Mouse (Mus musculus): ENCODE results near the gene Itk. TPM values are rescaled to one million over a fixed set of nuclear protein-coding genes. Genes with fewer than 3 reads are reported as not detected.

The Itk gene
- polyA plus RNA-seq, 1 experiment, result 0.04 TPM

DNA sequence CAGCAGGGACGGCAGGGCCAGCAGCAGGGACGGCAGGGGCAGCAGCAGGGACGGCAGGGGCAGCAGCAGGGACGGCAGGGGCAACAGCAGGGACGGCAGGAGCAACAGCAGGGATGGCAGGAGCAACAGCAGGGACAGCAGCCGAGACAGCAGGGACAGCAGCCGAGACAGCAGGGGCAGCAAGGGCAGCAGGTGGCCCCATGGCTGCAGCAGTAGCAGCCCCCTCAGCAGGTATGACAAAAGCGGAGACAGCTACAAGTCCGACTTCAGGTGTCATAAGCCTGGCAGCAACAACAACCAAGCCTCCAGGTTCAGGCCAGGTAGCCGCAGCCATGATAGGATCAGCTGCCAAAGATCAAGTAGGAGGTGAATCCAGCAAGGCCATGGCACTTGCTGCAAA, 17.4 kb upstream of the Itk start:
- no peak for DNase-seq (ENCODE audit: low read depth)
- TF ChIP-seq CTCF (IDR thresholded peaks at IDR 0.05; ENCODE audit: borderline replicate concordance, extremely low read depth, insufficient read depth, insufficient read length) (no peak), POLR2A (IDR thresholded peaks at IDR 0.05; ENCODE audit: borderline replicate concordance, extremely low read depth, insufficient read depth, insufficient read length, poor library complexity, severe bottlenecking) (no peak)

DNA sequence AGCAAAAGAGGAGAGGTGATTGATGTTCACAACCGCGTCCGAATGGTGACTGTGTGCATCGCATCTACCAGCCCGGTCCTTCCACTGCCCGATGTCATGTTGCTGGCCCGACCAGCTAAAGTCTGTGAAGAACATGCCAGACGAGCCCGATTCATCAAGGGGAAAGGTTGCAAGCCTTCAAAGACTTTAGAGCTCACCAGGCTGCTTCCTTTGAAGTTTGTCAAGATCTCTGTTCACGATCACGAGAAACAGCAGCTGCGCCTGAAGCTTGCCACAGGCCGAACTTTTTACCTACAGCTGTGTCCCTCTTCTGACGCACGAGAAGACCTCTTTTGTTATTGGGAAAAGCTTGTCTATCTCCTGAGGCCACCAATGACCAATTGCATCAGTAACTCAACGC, 15.7 kb upstream of the Itk start:
- DNase-seq (ENCODE audit: low read depth), result no peak
- TF ChIP-seq POLR2A (IDR thresholded peaks at IDR 0.05; ENCODE audit: borderline replicate concordance, extremely low read depth, insufficient read depth, insufficient read length, poor library complexity, severe bottlenecking) (no peak), CTCF (IDR thresholded peaks at IDR 0.05; ENCODE audit: borderline replicate concordance, extremely low read depth, insufficient read depth, insufficient read length) (no peak)

DNA sequence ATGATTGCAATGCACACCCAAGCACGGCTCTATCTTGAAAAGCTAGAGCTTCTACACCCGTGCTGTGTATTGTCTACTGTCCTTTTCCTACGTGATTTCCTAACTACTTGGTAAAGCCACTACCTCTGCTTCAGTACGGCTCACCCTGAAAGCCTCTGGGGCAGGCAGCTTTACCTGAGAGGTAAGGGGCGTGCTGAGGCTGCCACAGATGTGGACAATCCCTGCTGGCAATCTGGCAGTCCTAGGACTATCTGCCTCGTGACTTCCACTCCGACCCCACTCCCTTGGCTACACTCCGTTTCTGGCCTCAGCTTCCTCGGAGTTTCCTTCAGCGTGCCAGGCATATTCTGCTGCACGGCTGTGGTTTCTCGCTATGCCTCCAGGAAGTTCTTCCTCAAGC, 12.2 kb upstream of the Itk start:
- TF ChIP-seq POLR2A (IDR thresholded peaks at IDR 0.05; ENCODE audit: borderline replicate concordance, extremely low read depth, insufficient read depth, insufficient read length, poor library complexity, severe bottlenecking), result no peak
- no peak for TF ChIP-seq CTCF (IDR thresholded peaks at IDR 0.05; ENCODE audit: borderline replicate concordance, extremely low read depth, insufficient read depth, insufficient read length)
- no peak for DNase-seq (ENCODE audit: low read depth)

DNA sequence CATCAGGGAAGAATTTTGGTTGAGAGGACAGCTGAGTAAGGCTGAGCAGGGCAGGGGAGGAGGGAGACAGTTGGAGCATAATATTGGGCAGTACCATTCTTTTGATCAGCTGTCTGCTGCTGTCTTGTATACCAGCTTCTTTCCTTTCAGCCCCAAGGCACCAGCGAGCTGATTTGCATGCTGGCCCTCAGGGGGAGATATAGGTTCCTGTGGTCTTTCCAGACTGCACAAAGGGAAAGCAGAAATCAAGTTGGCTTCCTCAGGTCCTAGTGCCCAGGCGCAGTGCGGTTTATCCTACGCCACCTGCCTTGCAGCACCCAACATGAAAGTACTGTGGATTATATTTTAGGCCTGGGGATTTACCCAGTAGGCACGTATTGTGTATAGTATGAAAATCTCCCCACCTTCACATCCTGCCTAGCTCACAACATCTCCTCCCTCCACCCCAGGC, 9.6 kb upstream of the Itk start:
- DNase-seq (ENCODE audit: low read depth), result peak; percentile 31
- TF ChIP-seq POLR2A (IDR thresholded peaks at IDR 0.05; ENCODE audit: borderline replicate concordance, extremely low read depth, insufficient read depth, insufficient read length, poor library complexity, severe bottlenecking) (no peak), CTCF (IDR thresholded peaks at IDR 0.05; ENCODE audit: borderline replicate concordance, extremely low read depth, insufficient read depth, insufficient read length) (no peak)

DNA sequence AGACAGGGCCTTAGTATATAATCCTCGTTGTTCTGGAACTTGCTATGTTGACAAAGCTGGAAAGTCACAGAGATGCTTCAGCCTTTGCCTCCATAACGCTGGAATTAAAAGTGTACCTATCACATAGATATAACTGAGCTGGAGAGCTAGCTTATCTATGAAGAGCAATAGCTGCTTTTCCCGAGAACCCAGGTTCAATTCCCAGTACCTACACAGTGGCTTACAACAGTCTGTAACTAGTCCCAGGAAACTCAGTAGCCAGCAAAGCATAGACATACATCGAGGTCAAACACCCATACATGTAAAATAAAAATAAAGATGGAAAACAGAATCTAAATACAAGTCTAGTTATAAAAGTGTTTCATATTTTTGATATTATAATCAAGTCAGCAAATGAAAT, 9.2 kb upstream of the Itk start:
- TF ChIP-seq CTCF (IDR thresholded peaks at IDR 0.05; ENCODE audit: borderline replicate concordance, extremely low read depth, insufficient read depth, insufficient read length) (no peak), POLR2A (IDR thresholded peaks at IDR 0.05; ENCODE audit: borderline replicate concordance, extremely low read depth, insufficient read depth, insufficient read length, poor library complexity, severe bottlenecking) (no peak)
- DNase-seq (ENCODE audit: low read depth), result no peak

DNA sequence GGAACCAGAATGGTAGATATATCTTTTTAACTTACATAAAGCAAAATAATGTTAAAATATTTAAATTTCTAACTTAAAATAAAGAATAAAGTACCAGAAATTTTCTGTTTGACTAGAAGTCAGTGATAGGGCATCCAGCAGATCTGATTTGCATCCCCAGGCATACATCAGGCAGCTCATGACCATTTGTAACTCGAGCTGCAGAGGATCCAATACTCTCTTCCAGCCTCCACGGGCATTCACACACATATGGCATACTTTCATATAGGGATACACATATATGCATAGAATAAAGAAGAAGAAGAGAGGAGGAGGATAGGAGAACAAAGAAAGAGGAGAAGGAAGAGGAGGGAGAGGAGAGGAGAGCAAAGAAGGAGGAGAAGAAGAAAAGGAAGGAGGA, 8.6 kb upstream of the Itk start:
- no peak for DNase-seq (ENCODE audit: low read depth)
- TF ChIP-seq POLR2A (IDR thresholded peaks at IDR 0.05; ENCODE audit: borderline replicate concordance, extremely low read depth, insufficient read depth, insufficient read length, poor library complexity, severe bottlenecking), result no peak

DNA sequence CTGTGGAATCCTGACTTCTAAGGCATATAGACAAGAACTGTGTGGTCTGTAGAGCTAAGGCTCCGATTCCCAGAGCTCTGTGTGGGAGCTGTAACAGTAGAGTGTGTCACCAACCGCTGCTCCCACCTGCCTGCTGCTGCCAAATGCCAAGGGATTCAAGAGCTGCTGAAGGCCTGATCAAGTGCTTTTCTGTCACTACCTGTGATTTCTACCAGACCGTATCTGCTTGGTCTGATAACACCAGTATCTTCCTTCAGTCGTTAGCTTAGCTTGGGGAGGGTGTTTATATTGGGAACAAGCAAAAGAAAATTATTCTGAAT, 7.5 kb upstream of the Itk start:
- TF ChIP-seq CTCF (IDR thresholded peaks at IDR 0.05; ENCODE audit: borderline replicate concordance, extremely low read depth, insufficient read depth, insufficient read length) (no peak), POLR2A (IDR thresholded peaks at IDR 0.05; ENCODE audit: borderline replicate concordance, extremely low read depth, insufficient read depth, insufficient read length, poor library complexity, severe bottlenecking) (no peak)

DNA sequence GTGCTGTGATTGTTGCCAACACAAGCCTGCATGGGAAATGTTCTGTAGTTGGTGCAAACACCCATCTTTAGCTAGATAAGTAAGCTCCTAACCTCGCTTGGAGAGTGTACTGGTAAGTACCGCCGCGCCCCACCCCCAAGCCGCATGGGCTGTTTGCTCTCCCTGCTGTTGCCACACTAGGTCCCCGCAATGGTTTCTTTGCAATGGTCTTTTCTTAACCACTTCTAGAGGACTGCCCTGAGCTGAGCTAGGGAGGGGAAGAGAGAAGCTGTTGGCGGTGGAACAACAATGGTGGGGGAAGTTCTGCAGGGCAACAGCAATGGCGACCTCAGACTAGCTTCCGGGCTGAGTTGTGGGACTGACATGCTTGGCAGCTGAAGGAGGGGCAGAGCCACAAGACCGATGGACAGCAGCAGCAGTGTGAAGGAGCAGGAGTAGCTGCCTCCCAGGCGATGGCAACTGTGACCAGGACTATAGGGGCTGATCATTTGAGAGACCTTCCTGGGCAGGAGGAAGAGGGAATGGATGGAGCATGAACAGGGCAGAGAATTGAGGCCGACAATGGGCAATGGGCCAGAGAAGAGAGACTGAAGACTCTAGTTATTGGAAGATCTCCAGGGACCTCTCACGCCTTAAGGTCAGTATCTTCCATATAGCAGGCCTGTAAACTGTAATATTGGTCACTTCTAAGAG, 7.0 kb upstream of the Itk start, which contains the start of gene Fam71b:
TSS of gene Fam71b (plus strand) at position 393 of the 693 bp plus-strand sequence.
- DNase-seq (ENCODE audit: low read depth), result no peak
- TF ChIP-seq CTCF (IDR thresholded peaks at IDR 0.05; ENCODE audit: borderline replicate concordance, extremely low read depth, insufficient read depth, insufficient read length), result no peak
- no peak for TF ChIP-seq POLR2A (IDR thresholded peaks at IDR 0.05; ENCODE audit: borderline replicate concordance, extremely low read depth, insufficient read depth, insufficient read length, poor library complexity, severe bottlenecking)

More for the DNA sequence above, 7.5 kb upstream of the Itk start:
- no peak for DNase-seq (ENCODE audit: low read depth)

DNA sequence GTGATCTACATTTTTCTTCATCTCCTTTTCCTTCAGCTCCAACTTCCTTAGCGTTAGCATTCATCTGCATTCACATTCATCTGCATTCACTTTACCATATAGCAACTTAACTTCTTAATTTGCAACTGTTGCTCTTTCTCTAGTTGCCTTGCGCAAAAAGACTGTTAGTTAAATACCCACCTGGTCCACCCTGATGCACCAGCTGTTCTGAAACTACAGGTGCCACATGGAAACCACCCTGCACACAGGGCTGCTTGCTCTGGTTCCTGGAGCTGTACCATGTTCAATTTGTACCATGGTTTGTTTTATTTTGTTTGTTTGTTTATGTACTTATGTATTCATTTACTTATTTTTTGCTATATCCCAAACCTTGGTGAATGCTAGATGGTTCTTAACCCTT, 6.4 kb upstream of the Itk start:
- no peak for TF ChIP-seq POLR2A (IDR thresholded peaks at IDR 0.05; ENCODE audit: borderline replicate concordance, extremely low read depth, insufficient read depth, insufficient read length, poor library complexity, severe bottlenecking)
- no peak for TF ChIP-seq CTCF (IDR thresholded peaks at IDR 0.05; ENCODE audit: borderline replicate concordance, extremely low read depth, insufficient read depth, insufficient read length)

DNA sequence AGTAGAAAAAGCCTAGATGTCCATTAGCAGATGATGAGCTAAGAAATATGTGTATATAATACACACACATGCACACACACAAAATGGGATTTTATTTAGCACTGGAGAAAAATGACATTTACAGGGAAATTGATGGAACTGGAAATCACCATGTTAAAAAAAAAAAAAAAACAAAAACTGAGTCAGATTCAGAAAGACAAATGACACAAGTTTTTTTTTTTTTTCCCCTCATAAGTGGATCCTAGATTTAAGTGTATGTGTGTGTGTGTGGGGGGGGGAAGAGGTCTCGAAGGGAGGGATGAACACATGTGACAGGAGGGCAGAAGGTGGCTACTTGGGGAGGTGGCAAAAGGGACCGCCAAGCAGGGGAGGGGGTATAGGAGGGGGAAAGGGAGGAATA, 5.8 kb upstream of the Itk start:
- DNase-seq (ENCODE audit: low read depth), result no peak
- TF ChIP-seq POLR2A (IDR thresholded peaks at IDR 0.05; ENCODE audit: borderline replicate concordance, extremely low read depth, insufficient read depth, insufficient read length, poor library complexity, severe bottlenecking), result no peak
- no peak for TF ChIP-seq CTCF (IDR thresholded peaks at IDR 0.05; ENCODE audit: borderline replicate concordance, extremely low read depth, insufficient read depth, insufficient read length)

More for the DNA sequence above, 6.4 kb upstream of the Itk start:
- no peak for DNase-seq (ENCODE audit: low read depth)

DNA sequence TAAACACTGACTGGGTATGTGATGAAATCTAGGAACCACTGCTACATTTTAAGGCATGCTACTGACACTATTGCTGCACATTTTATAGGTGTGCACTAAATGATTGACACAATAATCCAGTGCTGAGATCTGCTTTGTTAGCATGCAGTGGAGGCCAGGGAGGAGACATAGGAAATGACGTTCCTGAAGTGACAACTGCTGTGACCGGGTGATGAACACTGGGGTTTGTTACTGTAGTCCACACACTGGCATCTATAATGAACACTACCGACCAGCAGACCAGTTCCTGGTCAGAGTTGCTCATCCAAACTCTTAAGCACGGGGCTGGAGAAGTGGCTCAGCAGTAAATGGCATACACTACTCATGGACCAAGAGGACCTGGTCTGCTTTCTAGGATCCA, 4.1 kb upstream of the Itk start:
- TF ChIP-seq CTCF (IDR thresholded peaks at IDR 0.05; ENCODE audit: borderline replicate concordance, extremely low read depth, insufficient read depth, insufficient read length) (no peak), POLR2A (IDR thresholded peaks at IDR 0.05; ENCODE audit: borderline replicate concordance, extremely low read depth, insufficient read depth, insufficient read length, poor library complexity, severe bottlenecking) (no peak)
- DNase-seq (ENCODE audit: low read depth), result no peak

DNA sequence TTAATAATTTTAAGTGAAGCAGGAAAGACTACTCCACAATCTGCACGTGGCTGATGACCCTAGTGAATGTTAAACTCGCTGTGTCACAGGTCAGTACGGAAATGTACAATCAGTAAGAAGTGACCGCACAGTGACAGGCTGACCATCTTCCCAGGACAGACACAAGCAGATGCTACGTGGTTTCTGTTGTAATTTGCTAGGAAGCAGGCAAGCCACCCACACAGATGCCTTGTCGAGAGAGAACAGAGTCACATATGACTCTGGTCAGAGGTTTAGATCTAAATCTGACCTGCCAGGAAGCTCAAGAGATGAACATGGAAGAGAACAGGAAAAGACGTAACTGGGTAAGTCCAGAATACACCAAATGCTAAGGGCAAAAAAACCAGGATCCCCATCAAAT, 3.6 kb upstream of the Itk start:
- no peak for DNase-seq (ENCODE audit: low read depth)
- no peak for TF ChIP-seq CTCF (IDR thresholded peaks at IDR 0.05; ENCODE audit: borderline replicate concordance, extremely low read depth, insufficient read depth, insufficient read length)
- no peak for TF ChIP-seq POLR2A (IDR thresholded peaks at IDR 0.05; ENCODE audit: borderline replicate concordance, extremely low read depth, insufficient read depth, insufficient read length, poor library complexity, severe bottlenecking)
